Mouse (Mus musculus): ENCODE measurements at regions not wholly inside any gene's neighbourhood (a gene's known extent, or its start where the extent isn't known, plus 50 kb on each side); places are given as distances from the start of the nearest gene placed in this dataset.

DNA sequence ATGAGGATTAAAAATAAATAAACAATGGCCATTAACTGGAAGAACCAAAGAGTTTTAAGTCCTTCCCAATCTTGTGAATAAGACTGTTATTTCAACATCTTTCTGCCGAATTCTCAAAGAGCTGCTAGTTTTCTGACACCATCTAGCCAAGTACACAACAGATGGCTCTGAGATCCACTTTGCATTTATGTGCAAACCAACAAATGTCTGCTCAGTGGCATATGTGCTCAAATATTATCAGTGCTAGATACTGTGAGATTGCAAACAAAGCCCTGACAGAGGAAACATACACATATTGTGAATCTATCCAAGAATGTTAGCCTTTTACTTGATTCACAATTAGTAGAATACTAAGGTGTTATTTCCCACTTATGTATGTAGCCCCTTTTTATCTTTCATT lies 447.6 kb upstream of the Adam24 start:
- TF ChIP-seq CTCF (IDR thresholded peaks at IDR 0.05; ENCODE audit: low read depth) (no peak), EP300 (IDR thresholded peaks at IDR 0.05; ENCODE audit: low read depth) (no peak)
